Mouse (Mus musculus): ENCODE results near the gene Cnksr3.

The Cnksr3 gene

DNA sequence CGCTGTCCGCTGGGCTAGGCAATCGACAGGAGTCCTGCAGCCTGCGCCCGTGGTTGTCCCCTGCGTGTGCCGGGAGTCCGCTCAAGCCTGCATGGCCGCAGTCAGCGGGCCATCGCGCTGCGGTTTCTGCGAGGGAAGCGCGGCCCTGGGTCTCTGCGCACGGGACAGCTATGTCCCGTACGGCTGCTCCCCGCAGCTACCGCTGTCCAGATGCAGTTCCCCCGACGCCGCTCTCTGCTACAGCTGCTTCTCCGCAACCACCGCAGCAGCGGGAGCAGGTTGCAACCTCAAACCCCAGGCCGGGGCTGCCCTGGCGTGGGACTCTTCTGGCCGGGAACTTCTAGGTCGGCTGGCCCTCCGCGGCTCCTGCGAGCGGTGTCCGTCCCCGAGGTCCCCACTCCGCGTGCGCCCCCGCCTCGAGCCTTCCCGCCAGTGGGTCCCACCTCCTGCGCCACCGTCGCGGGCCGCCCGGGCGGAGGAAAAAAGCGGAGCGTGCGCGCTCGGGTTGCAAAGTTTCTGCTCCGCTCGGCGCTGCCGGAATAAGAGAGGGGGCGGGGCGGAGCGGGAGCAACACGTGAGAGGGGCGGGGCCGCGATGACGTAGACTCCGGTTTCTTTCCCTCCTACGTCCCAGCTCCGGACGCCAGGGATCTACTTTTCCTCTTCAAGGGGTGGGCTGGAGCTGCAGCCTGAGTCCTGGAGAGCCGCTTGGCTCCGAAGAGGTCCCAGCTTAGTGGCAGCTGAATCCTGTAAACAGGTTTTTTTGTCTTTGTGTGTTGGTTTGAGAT, at the start of gene Cnksr3:
Cnksr3 (minus strand) TSS at position 542 of the 787 bp plus-strand sequence.
- DNase-seq (ENCODE audit: low spot score): peak; percentile 90

DNA sequence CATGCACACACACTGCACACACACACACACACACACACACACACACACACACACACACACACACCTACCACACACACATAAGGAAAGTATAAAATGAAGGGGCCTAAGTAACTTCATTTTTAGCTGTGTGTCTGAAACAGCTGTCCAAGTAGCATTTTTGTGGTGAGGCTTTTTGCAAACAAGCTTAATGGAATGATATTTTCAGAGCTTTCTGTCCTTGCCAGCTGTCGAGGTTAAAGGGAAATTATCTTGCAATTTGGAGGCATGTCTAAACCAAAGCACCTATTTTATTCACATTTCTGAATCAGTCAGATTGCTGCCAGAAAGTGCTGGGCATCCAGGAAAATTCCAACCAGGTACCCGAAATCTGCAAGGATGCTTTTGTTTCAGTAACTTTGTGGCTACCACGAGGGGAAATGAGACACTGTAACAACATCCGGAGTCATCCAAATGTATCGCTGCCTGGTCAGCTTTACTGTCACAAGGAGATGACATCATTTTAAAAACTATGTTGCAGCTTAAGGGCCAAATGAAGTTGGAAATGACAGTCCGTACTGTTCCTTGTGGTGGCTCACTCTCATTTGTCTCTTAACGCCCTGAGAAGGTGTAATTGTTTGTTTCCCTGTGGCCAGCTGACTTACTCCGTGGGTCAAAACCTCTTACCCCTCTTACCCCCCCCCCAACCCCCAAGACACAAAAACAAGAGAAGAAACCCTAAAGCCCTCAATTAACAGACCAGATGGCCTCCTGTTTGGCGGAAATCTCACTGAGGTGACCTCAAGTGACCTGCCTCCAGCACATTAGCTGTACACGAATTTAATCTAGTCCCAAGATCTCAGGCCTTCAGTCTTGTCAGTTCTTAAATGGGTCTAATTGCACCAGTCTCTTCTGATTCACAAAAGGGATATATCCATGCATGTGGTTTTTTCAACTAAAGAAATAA, 48.4 kb upstream of the Cnksr3 start:
- DNase-seq (ENCODE audit: low spot score): no peak

DNA sequence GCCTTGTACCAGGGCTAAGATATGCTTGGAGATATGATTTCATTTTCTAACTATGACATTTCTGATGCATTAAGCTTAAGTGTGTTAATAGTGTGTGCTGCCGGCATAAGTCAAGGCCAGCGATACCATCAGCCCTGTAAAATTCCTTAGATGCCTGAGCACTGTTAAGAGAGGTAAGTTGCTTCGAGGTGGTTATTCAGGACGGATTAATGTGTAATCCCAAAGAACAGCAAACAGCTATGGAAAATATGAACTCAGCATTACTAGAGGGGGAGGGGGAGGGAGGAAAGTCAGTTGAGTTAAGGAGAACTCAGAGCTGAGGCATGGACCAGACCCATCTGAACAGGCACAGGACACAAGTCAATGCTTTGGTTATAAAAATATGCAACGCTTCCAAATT, 46.6 kb upstream of the Cnksr3 start:
- DNase-seq (ENCODE audit: low spot score): no peak

DNA sequence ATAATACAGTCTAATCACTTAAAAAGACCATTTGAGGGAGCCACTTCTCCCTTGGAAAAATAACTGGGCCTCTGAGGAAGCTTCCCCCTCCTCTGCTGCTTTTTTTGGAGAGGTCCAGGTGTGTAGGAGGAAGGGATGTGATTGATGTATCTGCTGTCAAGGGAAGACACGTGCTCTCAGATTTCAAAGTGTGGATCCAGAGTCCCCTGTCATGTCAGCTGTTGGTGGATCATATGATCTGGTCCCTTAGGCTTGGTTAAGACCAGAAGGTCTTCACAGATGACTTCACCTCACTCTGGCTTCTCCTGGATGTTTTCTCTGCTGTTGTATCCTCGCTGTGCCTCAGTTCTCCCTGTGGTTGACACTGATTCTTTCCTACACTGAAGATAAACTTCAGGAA, 38.4 kb upstream of the Cnksr3 start:
- DNase-seq (ENCODE audit: low spot score): no peak

DNA sequence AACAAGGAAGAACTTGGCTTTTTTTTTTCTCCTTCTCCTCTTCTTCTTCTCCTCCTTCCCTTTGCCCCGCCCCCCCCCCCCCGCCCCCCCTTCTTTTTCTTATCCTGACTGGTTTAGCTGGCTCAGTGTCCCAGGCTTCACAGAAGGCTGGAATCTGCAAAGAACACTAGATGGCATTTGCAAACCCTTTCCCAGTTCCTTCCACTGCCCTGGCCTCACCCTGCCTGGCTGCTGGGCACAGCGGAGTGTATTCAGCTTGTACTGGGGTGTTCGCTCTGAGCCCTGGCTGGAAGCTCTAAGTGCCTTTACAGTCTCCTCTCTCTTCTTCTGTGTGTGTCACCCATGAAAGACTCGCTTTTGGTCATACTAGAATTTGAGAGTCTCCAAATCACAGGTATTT, 22.6 kb upstream of the Cnksr3 start:
- no peak for DNase-seq (ENCODE audit: low spot score)

DNA sequence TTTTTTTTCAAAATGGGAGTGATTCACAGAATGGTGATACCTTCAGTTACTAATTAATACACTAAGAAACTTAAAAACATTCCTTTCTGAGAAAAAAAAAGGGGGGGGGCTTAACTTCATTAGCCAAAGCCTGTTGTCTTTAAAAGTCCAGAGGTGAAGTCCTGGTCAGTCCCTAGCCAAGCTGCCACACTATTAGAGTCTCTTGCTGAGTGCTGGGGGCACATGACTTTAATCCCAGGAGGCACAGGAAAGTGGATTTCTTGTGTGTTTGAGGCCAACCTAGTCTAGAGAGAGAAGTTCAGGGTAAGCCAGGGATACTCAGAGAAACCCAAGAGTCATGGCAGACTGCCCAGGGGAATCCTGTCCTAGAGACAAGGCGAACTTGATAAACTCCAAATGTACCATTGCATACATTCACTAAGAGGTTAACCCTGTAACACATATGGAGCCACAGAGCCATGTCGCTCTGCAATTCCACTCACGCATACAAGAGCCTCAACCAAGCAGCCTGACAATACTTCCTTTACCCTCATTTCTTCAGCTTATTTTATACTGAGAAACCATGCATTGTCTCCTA, 5.6 kb upstream of the Cnksr3 start:
- no peak for DNase-seq (ENCODE audit: low spot score)

DNA sequence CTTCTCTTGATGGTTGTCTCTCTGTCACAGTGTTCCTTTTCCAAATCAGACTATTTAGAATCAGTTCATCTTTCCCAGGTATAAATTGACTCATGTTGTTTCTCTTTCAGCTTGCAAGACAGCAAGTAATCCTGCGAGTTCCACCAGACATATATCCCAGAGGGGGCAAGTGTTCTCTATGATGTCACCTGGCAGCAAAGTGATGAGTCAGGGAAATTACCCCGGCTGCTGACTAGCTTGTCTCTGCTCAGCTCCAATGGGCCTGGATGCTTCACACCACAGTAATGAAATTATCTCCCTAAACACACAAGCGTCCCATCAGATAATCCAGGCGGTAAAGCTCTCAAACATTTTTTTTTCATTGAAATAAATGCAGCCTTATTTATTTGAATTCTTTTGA, 2.7 kb upstream of the Cnksr3 start:
- DNase-seq (ENCODE audit: low spot score): no peak

DNA sequence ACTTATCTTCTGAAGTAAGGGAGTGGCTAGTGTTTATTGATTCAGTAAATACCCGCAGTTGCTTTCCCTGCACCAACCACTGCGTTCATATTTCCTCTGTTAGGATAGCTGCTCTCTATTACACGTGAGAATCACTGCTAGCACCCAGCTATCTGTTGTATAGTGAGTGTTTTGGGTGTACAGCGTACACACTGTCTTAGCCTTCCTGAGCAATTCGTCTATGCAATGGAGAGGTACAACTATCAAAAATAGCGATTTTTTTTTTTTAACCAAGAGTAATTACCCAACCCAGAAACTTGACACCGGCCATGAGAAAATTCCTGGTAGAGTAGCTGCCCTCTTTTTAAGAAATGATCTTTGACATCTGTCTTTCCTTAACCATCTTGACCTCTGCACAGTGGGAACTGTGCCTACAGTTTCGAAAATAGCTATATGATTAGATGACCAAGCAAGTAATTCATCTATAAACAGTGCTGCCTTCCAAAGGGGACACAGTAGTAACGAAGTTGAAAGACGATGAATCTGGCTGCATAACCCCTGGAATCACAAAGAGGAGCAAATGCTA, 1.1 kb upstream of the Cnksr3 start:
- DNase-seq (ENCODE audit: low spot score): no peak

DNA sequence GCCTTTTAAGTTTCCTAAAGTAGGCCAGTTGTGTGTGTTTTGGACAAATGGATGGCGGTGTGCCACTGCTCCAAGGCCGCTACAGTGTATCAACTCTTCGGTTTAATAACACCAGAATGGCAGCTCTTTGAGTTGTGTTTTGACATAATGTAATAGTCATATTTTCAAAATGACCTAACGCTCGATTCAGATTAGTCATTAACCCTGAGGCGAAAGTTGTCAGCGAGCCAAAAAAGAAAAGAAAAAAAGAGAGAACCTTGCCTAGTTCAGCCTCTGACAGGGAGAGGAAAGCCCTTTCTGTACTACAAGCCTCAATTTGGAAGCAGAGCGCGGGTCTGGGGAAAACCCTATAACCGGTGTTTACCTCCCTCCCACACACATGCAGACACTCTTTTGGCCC, 500 bp upstream of the Cnksr3 start:
- no peak for DNase-seq (ENCODE audit: low spot score)

DNA sequence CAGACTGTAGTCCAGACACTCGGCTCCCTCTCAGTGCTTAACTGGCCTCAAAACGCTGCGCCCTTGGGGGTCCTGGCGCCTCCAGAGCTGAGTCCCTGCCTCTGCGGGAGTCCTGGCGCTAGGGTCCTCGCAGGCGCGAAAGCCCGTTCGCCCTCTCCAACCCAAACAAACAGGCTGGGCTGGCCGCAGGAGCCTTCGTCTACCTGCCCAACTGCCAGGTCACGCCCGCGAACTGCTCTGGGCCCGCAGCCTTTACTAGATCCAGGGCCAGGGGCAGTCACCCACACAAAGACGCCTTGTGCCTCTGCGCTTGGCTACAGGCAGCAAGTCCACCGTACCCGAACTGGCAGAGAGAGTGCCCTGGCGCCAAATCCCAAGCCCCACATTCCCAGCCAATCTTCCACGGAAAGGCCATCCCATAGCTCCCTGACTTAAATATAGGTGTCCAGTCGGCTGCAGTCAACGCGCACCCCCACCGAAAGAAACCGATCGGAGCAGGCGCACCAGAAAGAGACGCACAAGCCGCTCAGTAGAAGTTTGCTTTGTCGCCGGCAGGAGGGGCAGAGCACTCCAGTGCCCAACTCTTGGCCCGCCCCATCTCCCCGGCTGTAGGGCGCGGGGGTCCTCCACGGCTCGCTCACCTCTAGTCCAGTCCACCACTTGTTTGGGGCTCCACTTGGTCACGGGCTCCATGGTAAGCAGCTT, 894 bp downstream of the Cnksr3 start:
- DNase-seq (ENCODE audit: low spot score): peak; percentile 48

DNA sequence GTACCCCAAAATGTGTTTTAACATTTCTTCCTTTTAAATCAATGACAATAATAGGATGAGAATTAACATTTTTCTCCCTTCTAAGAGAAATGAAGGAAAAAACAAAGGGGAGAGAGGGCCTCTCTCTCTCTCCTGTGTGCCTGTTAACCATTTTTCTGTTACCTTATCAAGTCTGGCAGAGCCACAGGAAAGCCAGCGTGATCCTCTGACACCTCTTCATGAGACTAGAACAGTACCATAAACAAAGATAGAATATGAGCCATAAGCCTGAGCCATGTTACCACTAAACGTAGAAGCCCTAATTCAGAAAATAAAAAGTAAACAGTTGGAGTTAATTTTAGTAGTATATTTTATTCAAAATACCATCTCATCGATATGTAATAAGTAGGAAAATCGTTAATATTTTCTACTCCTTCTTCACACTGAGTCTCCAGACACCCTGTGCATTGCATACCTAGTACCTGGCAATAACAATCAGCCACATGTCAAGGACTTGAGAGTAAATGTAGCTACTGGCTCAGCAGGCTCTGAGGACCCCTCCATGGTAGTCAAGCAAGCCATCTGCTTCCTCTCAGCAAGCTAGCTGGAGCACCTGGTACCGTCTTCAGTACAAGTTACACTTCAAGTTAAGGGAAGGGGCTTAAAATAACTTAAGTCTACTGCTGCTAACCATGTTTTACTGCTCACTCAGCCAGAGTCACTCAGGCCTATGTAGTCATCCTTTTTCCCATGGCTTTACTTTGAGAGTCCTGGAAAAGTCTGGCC, 2.2 kb downstream of the Cnksr3 start:
- no peak for DNase-seq (ENCODE audit: low spot score)

DNA sequence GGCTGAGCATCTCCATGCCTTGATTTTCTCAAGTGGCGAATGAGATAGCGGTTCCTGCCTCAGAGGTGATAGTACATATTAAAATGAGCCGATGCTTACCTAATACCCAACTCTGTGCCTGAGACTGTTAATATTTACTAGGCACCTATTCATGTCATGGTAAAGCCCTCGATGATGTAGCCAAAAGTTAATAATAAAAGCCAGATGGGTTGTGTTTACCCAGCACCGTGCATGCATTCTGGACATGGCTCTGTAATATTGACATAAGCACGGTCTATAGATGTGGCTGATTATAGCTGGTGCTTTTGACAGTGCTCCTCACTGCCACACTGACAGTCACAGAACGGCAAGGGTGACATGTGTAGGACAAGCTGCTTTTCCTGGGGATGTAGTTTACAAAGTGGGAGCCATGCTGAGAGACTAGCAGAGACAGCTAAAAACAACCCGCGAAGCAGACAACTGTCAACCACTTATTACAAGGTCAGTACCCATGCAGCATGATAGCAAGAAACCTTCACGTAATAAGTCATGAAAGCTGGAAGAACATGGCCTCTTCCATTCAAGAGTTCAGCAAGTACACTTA, 3.1 kb downstream of the Cnksr3 start:
- DNase-seq (ENCODE audit: low spot score): no peak

DNA sequence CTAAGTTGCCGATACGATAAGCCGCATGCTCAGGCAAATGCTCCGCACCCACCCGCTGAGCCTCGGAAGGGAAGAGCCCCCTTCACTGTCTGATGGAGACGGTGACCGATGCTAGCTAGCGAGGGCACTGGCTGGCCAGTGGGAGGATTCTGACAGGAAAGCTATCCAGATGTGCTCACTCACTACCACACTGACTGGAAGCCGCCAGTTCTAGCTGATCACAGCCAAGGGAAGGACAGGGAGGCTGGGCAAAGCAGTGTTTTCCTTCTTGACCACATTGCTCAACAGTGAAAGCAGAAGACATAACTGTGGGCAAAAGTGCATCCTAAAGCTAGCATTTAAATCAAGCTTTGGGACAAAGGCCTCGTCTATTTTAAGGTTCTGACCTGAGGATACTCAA, 4.7 kb downstream of the Cnksr3 start:
- DNase-seq (ENCODE audit: low spot score): no peak

DNA sequence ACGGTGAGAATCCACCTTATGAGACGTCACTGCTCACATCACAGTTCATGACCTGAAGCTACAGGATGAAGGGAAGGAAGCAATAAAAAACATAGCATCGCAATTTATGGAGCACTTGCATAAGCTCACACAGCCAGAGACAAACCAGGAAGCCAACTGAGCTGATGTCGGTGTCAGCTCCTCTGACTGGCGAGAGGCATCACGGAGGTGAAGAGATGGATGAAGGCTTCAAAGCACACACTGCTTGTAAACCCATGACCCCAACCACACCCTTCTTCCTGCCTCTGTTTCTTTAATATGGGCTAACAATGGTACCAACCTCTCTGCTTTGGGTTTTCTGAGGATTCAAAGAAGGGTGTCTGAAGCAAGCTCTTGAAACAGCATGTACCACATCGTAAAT, 5.5 kb downstream of the Cnksr3 start:
- no peak for DNase-seq (ENCODE audit: low spot score)

DNA sequence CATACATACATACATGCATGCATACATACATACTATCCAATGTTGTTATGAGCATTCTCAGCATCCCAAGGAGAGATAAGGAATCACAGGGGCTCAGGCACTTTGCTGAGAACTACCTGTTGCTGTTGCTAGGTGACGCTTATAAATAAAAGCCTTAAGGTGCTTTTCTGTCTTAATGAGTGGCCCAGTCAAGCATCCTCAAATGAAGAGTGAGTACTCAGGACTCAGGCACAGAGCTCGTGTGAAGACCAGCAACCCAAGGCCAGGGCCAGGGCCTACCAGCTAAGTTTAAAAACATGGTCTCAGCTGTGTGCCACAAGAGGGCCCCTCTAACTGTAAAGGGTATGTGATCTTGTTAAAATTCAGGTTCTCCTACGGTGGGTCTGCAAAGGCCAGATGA, 6.5 kb downstream of the Cnksr3 start:
- no peak for DNase-seq (ENCODE audit: low spot score)

DNA sequence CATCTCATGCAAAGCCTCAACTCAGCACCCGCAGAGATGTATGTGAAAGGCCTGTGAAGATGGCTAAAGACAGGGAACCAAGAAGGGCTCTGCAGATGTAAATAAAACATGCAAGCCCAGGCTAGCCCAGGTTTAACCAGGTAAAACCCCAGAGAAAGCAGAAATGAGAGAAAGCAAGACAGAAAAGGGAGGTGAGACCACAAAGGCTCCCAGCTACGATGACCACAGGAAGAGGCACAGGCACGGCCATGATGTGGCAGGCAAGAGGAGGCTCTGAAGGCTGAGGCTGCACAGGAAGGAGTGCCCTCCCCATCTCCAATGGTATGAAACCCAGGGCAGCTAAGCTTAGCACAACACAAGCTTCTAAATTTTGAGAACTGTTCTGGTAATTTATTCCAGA, 7.1 kb downstream of the Cnksr3 start:
- no peak for DNase-seq (ENCODE audit: low spot score)

DNA sequence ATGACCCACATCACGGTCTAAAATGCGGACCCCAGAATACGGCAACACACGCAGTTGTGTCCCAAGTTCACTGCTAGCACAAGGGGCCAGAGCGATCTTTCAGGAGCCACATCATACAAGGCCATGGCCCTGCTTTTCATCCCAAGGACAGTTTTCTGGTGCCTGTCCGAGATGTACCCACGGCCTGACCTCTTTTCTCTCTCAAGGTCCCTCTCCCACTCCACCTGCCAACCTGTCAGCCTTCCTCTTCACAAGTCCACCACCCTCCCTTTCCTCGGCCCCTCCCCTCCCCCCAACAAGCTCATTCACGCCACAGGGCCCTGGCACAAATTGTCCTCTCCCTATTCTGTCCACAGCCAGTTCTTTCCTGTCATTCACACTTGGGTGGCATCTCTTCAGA, 9.5 kb downstream of the Cnksr3 start:
- no peak for DNase-seq (ENCODE audit: low spot score)

DNA sequence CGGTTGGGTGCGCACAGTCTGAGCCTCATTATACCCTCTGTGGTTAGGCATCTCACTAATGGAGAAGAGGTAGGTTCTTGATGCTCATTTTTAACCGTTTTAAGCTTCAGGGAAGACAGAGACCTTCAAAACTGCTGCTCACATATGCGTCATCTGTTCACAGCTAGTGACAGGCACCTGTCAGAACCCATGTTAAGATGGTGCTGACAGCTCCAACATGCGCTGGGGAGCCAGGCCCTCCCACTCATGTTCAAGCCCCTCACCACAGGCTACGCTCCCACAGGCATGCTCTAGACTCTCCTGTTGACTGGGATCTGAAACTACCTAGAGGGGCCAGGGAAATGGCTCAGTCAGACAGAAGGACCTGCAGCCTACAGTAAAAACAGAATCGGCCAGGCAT, 11.4 kb downstream of the Cnksr3 start:
- no peak for DNase-seq (ENCODE audit: low spot score)

DNA sequence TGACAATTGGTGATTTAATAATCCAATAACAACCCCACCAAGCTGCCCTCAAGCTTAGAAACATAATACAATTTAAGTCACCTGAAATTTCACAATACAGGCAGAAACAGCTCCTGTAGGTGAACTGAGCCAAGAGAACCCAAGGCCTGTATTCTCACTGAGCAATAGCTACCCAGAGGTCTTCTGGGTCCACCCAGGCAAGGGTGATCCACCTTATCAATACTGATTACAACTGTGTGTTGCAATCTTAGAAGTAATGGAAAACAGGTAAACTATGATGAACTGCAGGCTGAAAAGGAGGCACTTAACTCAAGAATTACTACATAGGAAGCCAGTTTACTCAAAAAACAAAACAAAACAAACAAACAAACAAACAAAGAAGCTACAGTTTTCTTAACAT, 13.8 kb downstream of the Cnksr3 start:
- no peak for DNase-seq (ENCODE audit: low spot score)

DNA sequence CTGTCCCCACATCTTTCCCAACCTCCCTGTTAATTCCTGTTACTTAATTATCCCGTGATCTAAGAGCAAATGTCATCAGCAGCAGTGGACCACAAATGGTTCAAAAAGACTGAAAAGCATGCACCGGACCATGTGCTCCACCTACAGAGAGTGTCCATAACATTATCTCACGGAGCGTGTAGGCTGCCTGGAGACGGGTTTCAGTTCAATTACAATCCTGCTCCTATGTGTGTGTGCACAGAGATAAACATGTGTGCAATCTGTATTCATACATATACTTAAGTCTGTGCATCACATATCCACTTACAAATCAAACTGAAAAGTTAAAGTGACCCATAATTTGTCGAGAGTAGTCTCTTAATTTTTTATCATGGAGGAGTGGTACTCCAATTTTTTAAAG, 14.3 kb downstream of the Cnksr3 start:
- no peak for DNase-seq (ENCODE audit: low spot score)

All from layer of hippocampus, adult 11-12 months (tissue).